Mouse (Mus musculus): ENCODE data around the gene Atp6v1e1. TPM values are rescaled to one million over a fixed set of nuclear protein-coding genes. Genes with fewer than 3 reads are reported as not detected.

Gene Atp6v1e1
- polyA plus RNA-seq, 1 experiment from 2014 or later, result 158 TPM

- H3K9ac ChIP-seq, result peak overlapping the region; percentile 49; the same call in 1 of the 2 replicates
- H3K9me3 ChIP-seq (replicated peaks), result no peaks in the 10 kb centered on the region
- H3K4me3 ChIP-seq (replicated peaks), result no peak overlapping the region
- H3K36me3 ChIP-seq, result peaks cover 46% of the 10 kb centered on the region
- WGBS (ENCODE audit: insufficient replicate concordance), result 59% methylated on average over 11 of the region's 11 CpGs
- DNase-seq (no peak), ATAC-seq (ENCODE audit: low read depth) (peak; percentile 84)
- no peaks in the 10 kb centered on the region for H3K27me3 ChIP-seq
- no peak overlapping the region for H3K4me2 ChIP-seq
- H3K27ac ChIP-seq, result peak overlapping the region; percentile 70
- peaks cover 74% of the 10 kb centered on the region for H3K4me1 ChIP-seq (replicated peaks)
These were observed 32.4 kb downstream of the Atp6v1e1 start for GRCm38 (mm10) chr6:120790153-120790552.

DNA sequence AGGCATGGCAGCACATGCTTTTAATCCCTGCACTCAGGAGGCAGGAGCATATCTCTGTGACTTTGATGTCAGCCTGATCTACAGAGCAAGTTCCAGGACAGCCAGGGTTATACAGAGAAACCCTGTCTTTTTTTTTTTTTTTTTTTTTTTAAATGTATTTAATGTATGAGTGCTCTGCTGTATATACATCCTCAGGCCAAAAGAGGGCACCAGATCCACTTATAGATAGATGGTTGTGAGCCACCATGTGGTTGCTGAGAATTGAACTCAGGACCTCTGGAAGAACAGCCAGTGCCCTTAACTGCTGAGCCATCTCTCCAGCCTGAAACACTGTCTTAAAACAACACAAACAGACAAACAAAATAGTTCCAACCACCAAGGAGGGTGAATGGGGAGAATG, 33.7 kb downstream of the Atp6v1e1 start:
- H3K4me1 ChIP-seq (replicated peaks), result peaks cover 85% of the 10 kb centered on the region
- DNase-seq (no peak), ATAC-seq (ENCODE audit: low read depth) (no peak)
- peaks cover 34% of the 10 kb centered on the region for H3K36me3 ChIP-seq
- no peak overlapping the region for H3K4me2 ChIP-seq
- peak overlapping the region; percentile 1; the same call in 1 of the 2 replicates for H3K27ac ChIP-seq
- H3K9ac ChIP-seq, result no peak overlapping the region
- no peaks in the 10 kb centered on the region for H3K27me3 ChIP-seq
- H3K4me3 ChIP-seq (replicated peaks), result no peak overlapping the region
- no peaks in the 10 kb centered on the region for H3K9me3 ChIP-seq (replicated peaks)

- DNase-seq, result no peak
- no peaks in the 10 kb centered on the region for H3K27me3 ChIP-seq
- H3K4me1 ChIP-seq (replicated peaks), result peaks cover 82% of the 10 kb centered on the region
- H3K36me3 ChIP-seq, result peaks cover 26% of the 10 kb centered on the region
- ATAC-seq (ENCODE audit: low read depth), result no peak
- H3K9ac ChIP-seq, result no peak overlapping the region
- H3K4me3 ChIP-seq (replicated peaks), result no peak overlapping the region
- 78% methylated on average over 5 of the region's 5 CpGs for WGBS (ENCODE audit: insufficient replicate concordance)
- no peak overlapping the region; the same call in 1 of the 2 replicates for H3K27ac ChIP-seq
- H3K4me2 ChIP-seq, result no peak overlapping the region
- H3K9me3 ChIP-seq (replicated peaks), result no peaks in the 10 kb centered on the region
These were observed 34.5 kb downstream of the Atp6v1e1 start for GRCm38 (mm10) chr6:120788068-120788607.

- no peaks in the 10 kb centered on the region for H3K27me3 ChIP-seq
- no peak overlapping the region for H3K4me3 ChIP-seq (replicated peaks)
- no peak overlapping the region for H3K4me2 ChIP-seq
- no peak for ATAC-seq (ENCODE audit: low read depth)
- 72% methylated on average over 7 of the region's 7 CpGs for WGBS (ENCODE audit: insufficient replicate concordance)
- DNase-seq, result no peak
- no peak overlapping the region for H3K27ac ChIP-seq
- no peaks in the 10 kb centered on the region for H3K9me3 ChIP-seq (replicated peaks)
- peaks cover 4% of the 10 kb centered on the region for H3K36me3 ChIP-seq
- H3K4me1 ChIP-seq (replicated peaks), result peaks cover 52% of the 10 kb centered on the region
- H3K9ac ChIP-seq, result no peak overlapping the region
These were observed 38.2 kb downstream of the Atp6v1e1 start for GRCm38 (mm10) chr6:120784351-120784750.

DNA sequence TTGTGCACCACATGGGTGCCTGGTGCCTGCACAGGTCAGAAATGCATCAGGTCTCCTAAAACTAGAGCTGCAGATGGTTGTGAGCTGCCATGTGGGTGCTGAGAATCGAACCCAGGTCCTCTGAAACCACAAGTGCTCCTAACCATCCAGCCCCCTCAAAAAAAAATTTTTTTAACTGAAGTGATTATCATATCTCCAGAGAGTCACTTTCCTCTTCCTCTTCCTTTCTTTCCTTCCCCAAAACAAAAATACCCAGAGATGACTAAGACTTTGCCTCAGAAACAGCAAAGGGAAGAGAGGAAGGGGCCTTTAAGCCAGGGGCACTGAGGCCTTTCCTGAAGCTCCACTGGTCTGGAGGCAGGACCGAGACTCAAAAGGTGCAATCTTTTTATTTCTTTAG, 39.6 kb downstream of the Atp6v1e1 start:
- H3K27ac ChIP-seq, result no peak overlapping the region
- no peaks in the 10 kb centered on the region for H3K36me3 ChIP-seq
- no peak overlapping the region for H3K9ac ChIP-seq
- no peaks in the 10 kb centered on the region for H3K27me3 ChIP-seq
- H3K4me1 ChIP-seq (replicated peaks), result peaks cover 42% of the 10 kb centered on the region
- ATAC-seq (ENCODE audit: low read depth), result no peak
- no peak overlapping the region for H3K4me2 ChIP-seq
- no peak overlapping the region for H3K4me3 ChIP-seq (replicated peaks)
- 55% methylated on average over 2 of the region's 2 CpGs for WGBS (ENCODE audit: insufficient replicate concordance)
- DNase-seq, result no peak
- no peaks in the 10 kb centered on the region for H3K9me3 ChIP-seq (replicated peaks)

DNA sequence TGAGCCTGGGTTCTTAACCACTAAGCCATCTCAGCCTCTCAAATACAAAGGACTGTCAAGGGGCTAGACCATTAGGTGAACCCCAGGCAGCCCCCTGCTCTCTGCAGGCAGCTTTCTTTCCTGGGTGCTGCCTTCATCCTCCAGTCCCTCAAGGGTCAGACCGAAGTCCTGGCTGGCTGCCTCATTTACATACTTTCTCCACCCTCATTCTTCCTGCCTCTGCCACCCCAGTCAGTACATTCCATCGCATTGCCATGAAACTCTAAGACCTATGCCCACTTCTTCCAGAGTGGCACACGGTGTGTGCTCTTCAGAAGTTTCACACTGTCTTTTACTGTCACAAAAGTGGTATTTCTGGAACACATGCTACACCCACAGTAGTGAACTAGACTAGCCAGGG, 44.4 kb downstream of the Atp6v1e1 start:
- Histone ChIP-seq H3K27me3 (no peaks in the 10 kb centered on the region), H3K4me3 (replicated peaks) (no peak overlapping the region), H3K4me1 (replicated peaks) (peaks cover 11% of the 10 kb centered on the region), H3K36me3 (no peaks in the 10 kb centered on the region), H3K9me3 (replicated peaks) (no peaks in the 10 kb centered on the region), H3K27ac (no peak overlapping the region), H3K4me2 (no peak overlapping the region), H3K9ac (no peak overlapping the region)
- WGBS (ENCODE audit: insufficient replicate concordance), result 65% methylated on average over 3 of the region's 3 CpGs
- no peak for DNase-seq
- no peak for ATAC-seq (ENCODE audit: low read depth)

GRCm38 (mm10) chr6:120777533-120777932, 45.1 kb downstream of the Atp6v1e1 start:
- ATAC-seq (ENCODE audit: low read depth), result no peak
- DNase-seq, result no peak
- 79% methylated on average over 9 of the region's 9 CpGs for WGBS (ENCODE audit: insufficient replicate concordance)
- Histone ChIP-seq H3K9ac (no peak overlapping the region), H3K27me3 (no peaks in the 10 kb centered on the region), H3K9me3 (replicated peaks) (no peaks in the 10 kb centered on the region), H3K36me3 (no peaks in the 10 kb centered on the region), H3K4me1 (replicated peaks) (peaks cover 11% of the 10 kb centered on the region), H3K4me3 (replicated peaks) (no peak overlapping the region), H3K4me2 (no peak overlapping the region), H3K27ac (no peak overlapping the region)

- H3K36me3 ChIP-seq, result no peaks in the 10 kb centered on the region
- H3K27me3 ChIP-seq, result no peaks in the 10 kb centered on the region
- H3K9ac ChIP-seq, result no peak overlapping the region
- H3K9me3 ChIP-seq (replicated peaks), result no peaks in the 10 kb centered on the region
- H3K27ac ChIP-seq, result no peak overlapping the region
- 60% methylated on average over 3 of the region's 3 CpGs for WGBS (ENCODE audit: insufficient replicate concordance)
- no peak overlapping the region for H3K4me3 ChIP-seq (replicated peaks)
- H3K4me1 ChIP-seq (replicated peaks), result peaks cover 10% of the 10 kb centered on the region
- no peak overlapping the region for H3K4me2 ChIP-seq
- ATAC-seq (ENCODE audit: low read depth), result no peak
- DNase-seq, result no peak
These were observed 46.3 kb downstream of the Atp6v1e1 start for GRCm38 (mm10) chr6:120776286-120776685.

GRCm38 (mm10) chr6:120773763-120774162, 48.8 kb downstream of the Atp6v1e1 start:
- H3K4me2 ChIP-seq, result no peak overlapping the region
- no peak for DNase-seq
- H3K9ac ChIP-seq, result no peak overlapping the region
- H3K27ac ChIP-seq, result no peak overlapping the region
- 88% methylated on average over 6 of the region's 6 CpGs for WGBS (ENCODE audit: insufficient replicate concordance)
- H3K27me3 ChIP-seq, result no peaks in the 10 kb centered on the region
- H3K4me1 ChIP-seq (replicated peaks), result 0 out of 2 replicates have a peak, but pooled peaks cover 4% of the 10 kb centered on the region
- ATAC-seq (ENCODE audit: low read depth), result no peak
- no peaks in the 10 kb centered on the region for H3K36me3 ChIP-seq
- H3K9me3 ChIP-seq (replicated peaks), result no peaks in the 10 kb centered on the region
- H3K4me3 ChIP-seq (replicated peaks), result no peak overlapping the region

- WGBS (ENCODE audit: insufficient replicate concordance), result 65% methylated on average over 5 of the region's 5 CpGs
- Histone ChIP-seq H3K9me3 (replicated peaks) (no peaks in the 10 kb centered on the region), H3K36me3 (peaks cover under 1% of the 10 kb centered on the region; the same call in 1 of the 2 replicates), H3K27me3 (no peaks in the 10 kb centered on the region), H3K9ac (no peak within 1 kb of the TSS), H3K27ac (no peak within 1 kb of the TSS), H3K4me2 (no peak within 1 kb of the TSS), H3K4me1 (replicated peaks) (0 out of 2 replicates have a peak, but pooled peaks cover 4% of the 10 kb centered on the region), H3K4me3 (replicated peaks) (no peak within 1 kb of the TSS)
- ATAC-seq (ENCODE audit: low read depth) (no peak), DNase-seq (no peak)
These were observed 49.4 kb downstream of the Atp6v1e1 start, which contains the start of gene Slc25a18 for GRCm38 (mm10) chr6:120773149-120773628. Gene Slc25a18, plus strand, starts transcription at chr6:120773578.

GRCm38 (mm10) chr6:120772025-120772424, 50.6 kb downstream of the Atp6v1e1 start:
- Histone ChIP-seq H3K36me3 (peaks cover 7% of the 10 kb centered on the region), H3K9me3 (replicated peaks) (no peaks in the 10 kb centered on the region), H3K4me3 (replicated peaks) (no peak overlapping the region), H3K4me2 (no peak overlapping the region), H3K4me1 (replicated peaks) (0 out of 2 replicates have a peak, but pooled peaks cover 4% of the 10 kb centered on the region), H3K9ac (no peak overlapping the region), H3K27ac (no peak overlapping the region), H3K27me3 (no peaks in the 10 kb centered on the region)
- ATAC-seq (ENCODE audit: low read depth), result no peak
- no peak for DNase-seq

- Histone ChIP-seq H3K36me3 (peaks cover 14% of the 10 kb centered on the region), H3K4me2 (no peak overlapping the region), H3K9me3 (replicated peaks) (no peaks in the 10 kb centered on the region), H3K9ac (no peak overlapping the region), H3K27ac (no peak overlapping the region), H3K27me3 (no peaks in the 10 kb centered on the region), H3K4me1 (replicated peaks) (0 out of 2 replicates have a peak, but pooled peaks cover 1% of the 10 kb centered on the region), H3K4me3 (replicated peaks) (no peak overlapping the region)
- 47% methylated on average over 1 of the region's 1 CpGs for WGBS (ENCODE audit: insufficient replicate concordance)
- ATAC-seq (ENCODE audit: low read depth), result no peak
- no peak for DNase-seq
These were observed 51.2 kb downstream of the Atp6v1e1 start for GRCm38 (mm10) chr6:120771366-120771765.

Measured in liver, embryonic 13.5 days (tissue).